Mouse (Mus musculus): ENCODE measurements around the gene Cnnm3. TPM values are rescaled to one million over a fixed set of nuclear protein-coding genes. Genes with fewer than 3 reads are reported as not detected.

Cnnm3 gene
- polyA plus RNA-seq, 1 experiment from 2014 or later, result 3.0 TPM

DNA sequence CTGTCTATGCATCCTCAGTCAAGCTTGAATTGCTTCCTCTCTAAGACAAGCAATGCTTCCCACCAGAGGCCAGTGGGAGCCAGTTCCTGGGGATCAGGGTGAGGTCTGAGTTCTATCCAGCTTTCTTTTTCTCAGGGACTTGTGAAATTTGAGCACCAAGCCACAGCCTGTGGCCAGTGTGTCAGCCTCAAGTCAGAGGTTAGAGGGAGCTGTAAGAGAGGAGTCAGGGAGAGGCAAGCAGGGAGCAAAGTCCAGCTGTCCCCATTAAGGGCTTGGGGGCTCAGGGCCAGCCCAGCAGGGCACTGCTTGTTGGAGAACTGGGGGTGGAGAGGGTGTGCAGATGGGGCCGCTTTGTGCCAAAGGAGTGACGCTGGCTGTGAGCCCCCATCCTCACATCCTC is 51.5 kb downstream of the Cnnm3 start:
- 68% methylated on average over 2 of the region's 2 CpGs for WGBS
- Histone ChIP-seq H3K27me3 (ENCODE audit: control insufficient read depth, insufficient read depth, low read length) (no peaks in the 10 kb centered on the region), H3K9ac (ENCODE audit: low read length) (no peak overlapping the region), H3K4me1 (ENCODE audit: control insufficient read depth, insufficient read depth, low read length) (peaks cover 13% of the 10 kb centered on the region), H3K4me2 (ENCODE audit: low read depth, low read length) (no peak overlapping the region), H3K4me3 (replicated peaks; ENCODE audit: low read length) (no peak overlapping the region), H3K9me3 (replicated peaks; ENCODE audit: control insufficient read depth, low read length) (no peaks in the 10 kb centered on the region), H3K27ac (ENCODE audit: low read length) (no peak overlapping the region), H3K36me3 (ENCODE audit: control insufficient read depth, insufficient read depth, low read length) (no peaks in the 10 kb centered on the region)
- ATAC-seq (ENCODE audit: insufficient read depth, low FRiP score), result no peak

DNA sequence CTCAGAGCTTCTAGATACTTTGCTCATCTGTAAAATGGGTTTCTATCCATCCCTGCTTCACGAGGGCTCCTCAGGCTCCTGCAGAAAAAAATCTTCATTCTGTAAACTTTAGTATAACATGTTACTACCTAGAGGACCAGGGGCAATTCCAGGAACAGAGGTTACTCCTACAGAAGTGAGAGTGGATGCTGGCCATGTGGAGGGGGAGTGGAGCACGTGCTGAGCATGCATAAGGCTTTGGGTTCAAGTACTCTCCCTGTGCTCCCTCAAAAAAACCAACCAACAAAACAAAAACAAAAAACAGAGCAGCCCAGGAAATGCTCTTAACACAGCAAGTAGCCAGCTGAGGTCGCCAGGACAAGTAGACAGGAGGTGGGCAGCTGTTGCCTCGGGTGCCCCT is 52.0 kb downstream of the Cnnm3 start:
- H3K36me3 ChIP-seq (ENCODE audit: control insufficient read depth, insufficient read depth, low read length), result no peaks in the 10 kb centered on the region
- no peak overlapping the region for H3K9ac ChIP-seq (ENCODE audit: low read length)
- WGBS, result 63% methylated on average over 4 of the region's 4 CpGs
- H3K4me1 ChIP-seq (ENCODE audit: control insufficient read depth, insufficient read depth, low read length), result peaks cover 12% of the 10 kb centered on the region
- H3K9me3 ChIP-seq (replicated peaks; ENCODE audit: control insufficient read depth, low read length), result no peaks in the 10 kb centered on the region
- no peak for ATAC-seq (ENCODE audit: insufficient read depth, low FRiP score)
- no peak overlapping the region for H3K4me3 ChIP-seq (replicated peaks; ENCODE audit: low read length)
- no peaks in the 10 kb centered on the region for H3K27me3 ChIP-seq (ENCODE audit: control insufficient read depth, insufficient read depth, low read length)
- H3K4me2 ChIP-seq (ENCODE audit: low read depth, low read length), result no peak overlapping the region
- no peak overlapping the region for H3K27ac ChIP-seq (ENCODE audit: low read length)

DNA sequence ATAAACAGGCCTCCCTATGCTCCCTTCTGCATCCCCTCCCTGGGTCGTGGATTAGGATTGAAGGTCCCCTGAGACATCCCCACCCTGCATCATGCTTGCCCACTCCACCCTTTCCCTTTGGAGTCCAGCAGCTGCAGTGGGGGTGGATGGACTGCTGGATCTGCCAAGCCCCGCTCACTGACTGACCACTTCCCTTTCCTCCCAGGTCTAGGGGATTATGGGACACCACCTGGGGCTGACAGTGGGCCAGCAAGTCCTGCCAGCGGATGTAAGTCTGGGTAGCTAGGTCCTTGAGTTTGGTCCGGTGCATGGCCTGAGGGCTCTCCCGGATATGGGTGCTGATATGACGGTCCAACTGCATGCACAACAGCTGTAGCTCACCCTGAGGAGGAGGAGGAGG is 52.4 kb downstream of the Cnnm3 start:
- Histone ChIP-seq H3K27ac (ENCODE audit: low read length) (no peak overlapping the region), H3K36me3 (ENCODE audit: control insufficient read depth, insufficient read depth, low read length) (no peaks in the 10 kb centered on the region), H3K4me2 (ENCODE audit: low read depth, low read length) (no peak overlapping the region), H3K4me1 (ENCODE audit: control insufficient read depth, insufficient read depth, low read length) (peaks cover 9% of the 10 kb centered on the region), H3K27me3 (ENCODE audit: control insufficient read depth, insufficient read depth, low read length) (no peaks in the 10 kb centered on the region), H3K9ac (ENCODE audit: low read length) (no peak overlapping the region), H3K4me3 (replicated peaks; ENCODE audit: low read length) (no peak overlapping the region), H3K9me3 (replicated peaks; ENCODE audit: control insufficient read depth, low read length) (no peaks in the 10 kb centered on the region)
- no peak for ATAC-seq (ENCODE audit: insufficient read depth, low FRiP score)
- 74% methylated on average over 6 of the region's 6 CpGs for whole genome bisulfite sequencing

DNA sequence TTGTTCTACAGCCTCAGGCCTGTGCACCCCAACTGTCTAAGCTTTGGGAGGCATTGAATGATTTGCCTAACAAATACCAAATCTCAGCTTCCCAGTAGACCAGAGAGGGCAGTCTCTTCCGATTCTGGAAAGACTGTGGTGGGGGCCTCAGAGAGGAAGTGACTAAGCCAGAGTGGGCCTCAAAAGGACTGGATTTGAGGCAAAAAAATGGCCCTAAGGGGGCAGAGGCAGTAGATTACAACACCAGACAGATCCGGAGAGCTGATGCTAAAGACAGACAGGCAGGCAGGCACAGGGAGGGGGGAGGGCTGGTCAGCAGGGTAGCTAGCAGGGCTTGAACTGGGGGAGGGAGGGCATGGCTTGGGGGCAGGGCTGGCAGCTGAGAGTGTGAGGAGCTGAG is 54.8 kb downstream of the Cnnm3 start:
- Histone ChIP-seq H3K4me3 (replicated peaks; ENCODE audit: low read length) (no peak overlapping the region), H3K9me3 (replicated peaks; ENCODE audit: control insufficient read depth, low read length) (no peaks in the 10 kb centered on the region), H3K9ac (ENCODE audit: low read length) (no peak overlapping the region), H3K36me3 (ENCODE audit: control insufficient read depth, insufficient read depth, low read length) (no peaks in the 10 kb centered on the region), H3K4me2 (ENCODE audit: low read depth, low read length) (no peak overlapping the region), H3K27ac (ENCODE audit: low read length) (no peak overlapping the region), H3K27me3 (ENCODE audit: control insufficient read depth, insufficient read depth, low read length) (no peaks in the 10 kb centered on the region), H3K4me1 (ENCODE audit: control insufficient read depth, insufficient read depth, low read length) (peaks cover 22% of the 10 kb centered on the region)
- 36% methylated on average over 2 of the region's 2 CpGs for WGBS
- ATAC-seq (ENCODE audit: insufficient read depth, low FRiP score), result no peak

DNA sequence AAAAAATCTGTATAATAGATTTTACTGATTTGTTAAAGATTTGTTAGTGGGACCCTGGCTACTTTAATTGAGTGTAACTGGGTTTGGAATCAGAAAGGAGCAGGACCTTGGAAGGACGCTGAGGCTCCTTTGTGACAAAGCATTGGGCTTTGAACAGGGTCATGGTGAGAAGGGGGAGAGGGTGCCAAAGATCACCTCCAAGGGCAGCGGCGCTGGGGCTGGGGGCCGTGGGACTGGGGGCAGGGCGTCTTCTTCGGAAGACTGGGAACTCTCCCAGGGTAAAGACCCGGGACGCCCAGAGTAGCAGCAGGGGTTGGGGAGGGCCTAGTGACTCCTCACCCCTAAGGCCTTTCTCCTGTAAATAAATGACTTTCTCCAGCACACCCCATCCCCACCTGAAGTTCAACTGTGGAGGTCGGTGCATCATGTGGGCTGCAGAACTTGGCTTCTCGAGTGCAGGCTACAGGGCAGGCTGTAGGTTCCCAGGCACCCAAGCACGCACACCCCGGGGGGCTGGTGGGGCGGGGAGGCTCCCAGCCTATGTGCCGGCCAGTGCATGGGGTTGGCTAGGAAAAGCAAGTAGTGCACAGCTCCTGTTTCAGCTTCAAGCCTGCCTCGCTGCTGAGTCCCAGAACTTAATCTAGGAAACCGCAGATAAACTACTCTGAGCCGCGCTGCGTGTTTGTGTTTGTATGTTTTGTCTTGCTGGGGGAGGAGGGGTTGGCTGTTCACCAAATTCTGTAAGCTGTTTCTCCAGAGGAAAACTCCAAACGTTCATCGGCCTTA is 56.3 kb downstream of the Cnnm3 start:
- Histone ChIP-seq H3K36me3 (ENCODE audit: control insufficient read depth, insufficient read depth, low read length) (no peaks in the 10 kb centered on the region), H3K9me3 (replicated peaks; ENCODE audit: control insufficient read depth, low read length) (no peaks in the 10 kb centered on the region), H3K9ac (ENCODE audit: low read length) (0 out of 2 replicates have a peak overlapping the region, but pooled peaks have one; percentile 15), H3K4me3 (replicated peaks; ENCODE audit: low read length) (no peak overlapping the region), H3K27ac (ENCODE audit: low read length) (peak overlapping the region; percentile 70; the same call in 1 of the 2 replicates), H3K4me1 (ENCODE audit: control insufficient read depth, insufficient read depth, low read length) (peaks cover 30% of the 10 kb centered on the region), H3K4me2 (ENCODE audit: low read depth, low read length) (no peak overlapping the region), H3K27me3 (ENCODE audit: control insufficient read depth, insufficient read depth, low read length) (no peaks in the 10 kb centered on the region)
- ATAC-seq (ENCODE audit: insufficient read depth, low FRiP score), result peak; percentile 38; the same call in 1 of the 2 replicates
- 43% methylated on average over 21 of the region's 21 CpGs for whole genome bisulfite sequencing

DNA sequence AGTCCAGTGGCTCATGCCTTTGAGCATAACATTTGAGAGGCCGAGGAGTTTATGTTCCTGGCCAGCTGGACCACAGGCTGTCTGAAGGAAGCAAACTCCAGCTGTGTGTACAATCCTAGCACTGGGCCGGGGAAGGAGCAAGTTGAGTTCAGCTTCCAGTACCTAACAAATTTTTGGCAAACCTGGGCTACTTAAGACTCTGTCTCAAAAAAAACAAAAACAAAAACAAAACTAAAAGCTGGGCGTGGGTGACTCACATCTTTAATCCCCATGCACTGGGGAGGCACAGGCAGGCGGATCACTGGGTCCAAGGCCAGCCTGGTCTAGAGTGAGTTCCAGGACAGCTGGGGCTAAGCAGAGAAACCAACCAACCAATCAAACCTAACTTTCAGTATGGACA is 57.1 kb downstream of the Cnnm3 start:
- no peak overlapping the region; the same call in 1 of the 2 replicates for H3K9ac ChIP-seq (ENCODE audit: low read length)
- ATAC-seq (ENCODE audit: insufficient read depth, low FRiP score), result peak; percentile 31; the same call in 1 of the 2 replicates
- H3K9me3 ChIP-seq (replicated peaks; ENCODE audit: control insufficient read depth, low read length), result no peaks in the 10 kb centered on the region
- H3K36me3 ChIP-seq (ENCODE audit: control insufficient read depth, insufficient read depth, low read length), result no peaks in the 10 kb centered on the region
- peak overlapping the region; percentile 70 for H3K27ac ChIP-seq (ENCODE audit: low read length)
- 54% methylated on average over 4 of the region's 4 CpGs for WGBS
- H3K4me2 ChIP-seq (ENCODE audit: low read depth, low read length), result no peak overlapping the region
- H3K4me1 ChIP-seq (ENCODE audit: control insufficient read depth, insufficient read depth, low read length), result peaks cover 37% of the 10 kb centered on the region
- no peak overlapping the region for H3K4me3 ChIP-seq (replicated peaks; ENCODE audit: low read length)
- H3K27me3 ChIP-seq (ENCODE audit: control insufficient read depth, insufficient read depth, low read length), result no peaks in the 10 kb centered on the region

DNA sequence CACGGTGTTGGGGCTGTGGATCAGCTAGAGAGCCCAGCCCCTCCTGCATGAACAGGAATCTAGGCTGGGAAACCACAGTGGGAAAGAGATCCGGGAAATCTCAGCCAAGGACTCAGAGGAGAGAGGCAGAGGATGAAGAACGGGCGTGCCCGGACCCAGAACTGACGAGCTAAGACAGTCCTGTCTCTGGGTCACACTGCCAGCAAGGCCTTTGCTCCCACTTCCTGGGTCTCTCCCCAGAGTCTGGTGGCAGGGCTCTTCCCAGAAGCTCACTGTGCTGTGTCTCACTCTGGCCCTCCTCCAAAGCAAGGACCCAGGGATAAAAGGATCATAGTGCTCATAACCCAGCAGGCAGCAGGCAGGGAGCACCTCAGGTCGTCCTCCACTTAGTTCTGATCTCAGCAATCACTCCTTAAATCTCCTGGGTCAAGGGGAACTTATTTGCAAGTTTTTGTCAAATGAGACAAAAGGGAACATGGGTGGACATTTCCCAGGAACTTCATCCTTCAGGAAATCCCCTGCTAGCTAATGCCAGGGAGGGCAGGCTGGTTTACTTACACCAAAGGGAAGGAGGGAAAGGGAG is 58.1 kb downstream of the Cnnm3 start:
- Histone ChIP-seq H3K36me3 (ENCODE audit: control insufficient read depth, insufficient read depth, low read length) (no peaks in the 10 kb centered on the region), H3K27ac (ENCODE audit: low read length) (peak overlapping the region; percentile 70), H3K9ac (ENCODE audit: low read length) (peak overlapping the region; percentile 27; the same call in 1 of the 2 replicates), H3K4me2 (ENCODE audit: low read depth, low read length) (no peak overlapping the region), H3K4me3 (replicated peaks; ENCODE audit: low read length) (no peak overlapping the region), H3K9me3 (replicated peaks; ENCODE audit: control insufficient read depth, low read length) (no peaks in the 10 kb centered on the region), H3K4me1 (ENCODE audit: control insufficient read depth, insufficient read depth, low read length) (peaks cover 43% of the 10 kb centered on the region), H3K27me3 (ENCODE audit: control insufficient read depth, insufficient read depth, low read length) (no peaks in the 10 kb centered on the region)
- WGBS, result 41% methylated on average over 7 of the region's 7 CpGs
- ATAC-seq (ENCODE audit: insufficient read depth, low FRiP score), result no peak

DNA sequence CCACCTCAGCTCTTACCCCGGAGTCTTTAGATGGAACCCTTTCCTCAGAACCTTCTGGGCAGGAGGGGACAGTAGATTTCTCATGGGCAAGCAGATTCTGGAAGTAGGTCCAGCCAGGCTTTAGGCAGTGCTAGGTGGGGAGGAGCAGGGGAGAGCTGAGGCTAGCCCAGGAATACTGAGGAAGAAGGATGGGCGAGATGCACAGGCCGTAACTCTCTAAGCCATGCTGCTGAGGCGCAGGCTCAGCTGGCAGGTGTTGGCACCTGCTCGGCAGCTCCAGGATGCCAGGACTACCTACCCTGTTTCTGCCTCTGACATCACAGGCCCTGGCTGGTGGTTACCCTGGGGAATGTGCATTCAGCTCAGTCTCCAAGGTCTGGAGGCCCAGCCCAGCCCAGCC is 58.7 kb downstream of the Cnnm3 start:
- Histone ChIP-seq H3K9ac (ENCODE audit: low read length) (peak overlapping the region; percentile 27; the same call in 1 of the 2 replicates), H3K27ac (ENCODE audit: low read length) (peak overlapping the region; percentile 70; the same call in 1 of the 2 replicates), H3K4me1 (ENCODE audit: control insufficient read depth, insufficient read depth, low read length) (peaks cover 46% of the 10 kb centered on the region), H3K9me3 (replicated peaks; ENCODE audit: control insufficient read depth, low read length) (no peaks in the 10 kb centered on the region), H3K27me3 (ENCODE audit: control insufficient read depth, insufficient read depth, low read length) (no peaks in the 10 kb centered on the region), H3K4me2 (ENCODE audit: low read depth, low read length) (no peak overlapping the region), H3K36me3 (ENCODE audit: control insufficient read depth, insufficient read depth, low read length) (no peaks in the 10 kb centered on the region), H3K4me3 (replicated peaks; ENCODE audit: low read length) (no peak overlapping the region)
- 84% methylated on average over 5 of the region's 5 CpGs for WGBS
- no peak for ATAC-seq (ENCODE audit: insufficient read depth, low FRiP score)

DNA sequence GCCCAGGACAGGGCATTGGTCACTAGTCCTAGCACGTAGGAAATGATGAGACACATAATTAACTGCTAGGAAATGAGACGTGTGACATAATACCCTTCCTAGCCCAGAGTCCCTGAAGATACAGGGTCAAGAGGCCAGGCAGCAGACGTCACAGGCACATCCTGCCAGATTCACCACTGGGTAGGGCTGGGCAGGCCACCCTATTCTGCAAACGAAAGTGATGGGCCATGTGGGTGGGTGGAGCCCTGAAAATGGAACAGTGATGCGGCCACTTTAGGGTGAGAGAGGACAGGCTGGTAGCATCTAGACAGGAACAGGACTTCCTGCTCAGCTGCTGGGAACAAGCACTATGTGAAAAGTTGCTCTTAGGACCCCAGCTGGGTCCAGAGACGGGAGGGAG is 60.0 kb downstream of the Cnnm3 start:
- Histone ChIP-seq H3K9ac (ENCODE audit: low read length) (0 out of 2 replicates have a peak overlapping the region, but pooled peaks have one; percentile 1), H3K27ac (ENCODE audit: low read length) (no peak overlapping the region; the same call in 1 of the 2 replicates), H3K4me1 (ENCODE audit: control insufficient read depth, insufficient read depth, low read length) (peaks cover 57% of the 10 kb centered on the region), H3K4me2 (ENCODE audit: low read depth, low read length) (no peak overlapping the region), H3K9me3 (replicated peaks; ENCODE audit: control insufficient read depth, low read length) (no peaks in the 10 kb centered on the region), H3K36me3 (ENCODE audit: control insufficient read depth, insufficient read depth, low read length) (no peaks in the 10 kb centered on the region), H3K27me3 (ENCODE audit: control insufficient read depth, insufficient read depth, low read length) (no peaks in the 10 kb centered on the region), H3K4me3 (replicated peaks; ENCODE audit: low read length) (no peak overlapping the region)
- ATAC-seq (ENCODE audit: insufficient read depth, low FRiP score), result no peak
- WGBS, result 43% methylated on average over 6 of the region's 6 CpGs
